Mouse (Mus musculus) forebrain, embryonic 11.5 days (tissue): ENCODE measurements around the gene Mbnl1. TPM values are rescaled to one million over a fixed set of nuclear protein-coding genes. Genes with fewer than 3 reads are reported as not detected.

ENCODE experiments used
- ATAC-seq: fragments of 200-750 bp; cut with Nextera tagmentation; replicated peaks from 2 replicates; pipeline ENCODE4 v1.8.0; 2017; ENCODE audit warnings: moderate TSS enrichment; ENCODE audit not compliant: low FRiP score
- DNase-seq: peaks from one replicate; pipeline ENCODE4 v3.0.0-alpha.2; 2017; ENCODE audit warnings: low spot score
- H3K27ac ChIP-seq: fragments of 300-500 bp; sonication (generic); 2 replicates; pipeline ENCODE4 v1.5.1; 2014; ENCODE audit warnings: low read depth, low read length
- H3K27me3 ChIP-seq: fragments of 300-500 bp; sonication (generic); 2 replicates; pipeline ENCODE4 v1.6.1; 2014; ENCODE audit warnings: mild to moderate bottlenecking, low read length, mixed read lengths; ENCODE audit not compliant: control insufficient read depth, insufficient read depth
- H3K36me3 ChIP-seq: fragments of 300-500 bp; sonication (generic); 2 replicates; pipeline ENCODE4 v1.6.1; 2014; ENCODE audit warnings: mild to moderate bottlenecking, low read length, moderate library complexity, mixed read lengths; ENCODE audit not compliant: control insufficient read depth, insufficient read depth
- H3K4me1 ChIP-seq: fragments of 300-500 bp; sonication (generic); replicated peaks from 2 replicates; pipeline ENCODE4 v1.6.1; 2014; ENCODE audit warnings: low read length, mixed read lengths; ENCODE audit not compliant: control insufficient read depth, insufficient read depth
- H3K4me2 ChIP-seq: fragments of 300-500 bp; sonication (generic); 2 replicates; pipeline ENCODE4 v1.6.1; 2014; ENCODE audit warnings: low read depth, mild to moderate bottlenecking, low read length, moderate library complexity, mixed read lengths; ENCODE audit not compliant: severe bottlenecking
- H3K4me3 ChIP-seq: fragments of 300-500 bp; sonication (generic); 2 replicates; pipeline ENCODE4 v1.5.1; 2014; ENCODE audit warnings: low read depth, low read length
- H3K9ac ChIP-seq: fragments of 300-500 bp; sonication (generic); 2 replicates; pipeline ENCODE4 v1.6.1; 2014; ENCODE audit warnings: low read length
- H3K9me3 ChIP-seq: fragments of 300-500 bp; sonication (generic); 2 replicates; pipeline ENCODE4 v1.6.1; 2016; ENCODE audit warnings: low read length, mixed read lengths; ENCODE audit not compliant: control insufficient read depth
- WGBS: fragments of 180-500 bp; shearing (Covaris S2); extraction: QIAGEN DNeasy Blood & Tissue Kit; methylation state at CpG from one replicate; pipeline ENCODE4 v1.1.7; 2014; 5-methylcytosine and 5-hydroxymethylcytosine counted together
- polyA plus RNA-seq: library from polyadenylated mRNA; unstranded; fragments of >200 nt; fragmentation: Nextera tagmentation; extraction: Ambion mirVana; gene quantifications from 2 replicates; pipeline ENCODE4 v1.2.1, GENCODE M21; 2014

Mbnl1 gene
- polyA plus RNA-seq, 1 experiment from 2014 or later: 46.8 TPM

GRCm38 (mm10) chr3:60582154-60582553, 109.5 kb downstream of the Mbnl1 start:
- H3K27me3 ChIP-seq: no peaks in the 10 kb centered on the region
- H3K4me1 ChIP-seq: no peaks in the 10 kb centered on the region; the same call in 1 of the 2 replicates
- no peaks in the 10 kb centered on the region for H3K36me3 ChIP-seq
- DNase-seq: no peak
- no peak overlapping the region for H3K4me3 ChIP-seq
- no peak overlapping the region for H3K27ac ChIP-seq
- no peak overlapping the region for H3K9ac ChIP-seq
- ATAC-seq: no peak
- 46% methylated on average over 3 of the region's 3 CpGs for WGBS
- H3K9me3 ChIP-seq: no peaks in the 10 kb centered on the region
- H3K4me2 ChIP-seq: no peak overlapping the region

DNA sequence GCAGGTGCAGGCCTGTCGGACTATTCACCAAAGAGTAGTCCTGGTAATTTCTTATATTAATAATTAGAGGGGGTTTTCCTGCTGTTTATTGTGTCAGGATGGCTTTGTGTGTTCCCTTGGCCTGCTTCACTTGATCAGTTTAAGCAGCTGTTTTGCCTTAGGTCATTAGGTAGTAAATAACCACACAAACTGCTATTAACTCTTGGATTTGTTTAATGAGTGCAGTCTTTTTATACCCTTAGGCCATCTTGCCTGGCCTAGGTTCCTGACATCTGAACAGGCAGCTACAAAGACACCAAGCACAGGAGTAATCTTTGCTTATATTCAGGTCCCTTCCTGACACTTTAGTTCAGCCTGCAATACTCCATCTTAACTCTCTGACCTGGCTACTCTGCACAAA, 110.0 kb downstream of the Mbnl1 start:
- Histone ChIP-seq H3K9me3 (no peaks in the 10 kb centered on the region), H3K4me2 (no peak overlapping the region)
- 41% methylated on average over 1 of the region's 1 CpGs for WGBS

GRCm38 (mm10) chr3:60584704-60585103, 112.1 kb downstream of the Mbnl1 start:
- no peak overlapping the region for H3K4me3 ChIP-seq
- H3K4me2 ChIP-seq: no peak overlapping the region
- no peak overlapping the region for H3K27ac ChIP-seq
- ATAC-seq (no peak), DNase-seq (no peak)
- 92% methylated on average over 3 of the region's 3 CpGs for WGBS
- H3K9me3 ChIP-seq: no peaks in the 10 kb centered on the region
- H3K9ac ChIP-seq: no peak overlapping the region
- H3K27me3 ChIP-seq: no peaks in the 10 kb centered on the region
- no peaks in the 10 kb centered on the region; the same call in 1 of the 2 replicates for H3K4me1 ChIP-seq
- no peaks in the 10 kb centered on the region for H3K36me3 ChIP-seq

More for the DNA sequence above, 110.0 kb downstream of the Mbnl1 start:
- Histone ChIP-seq H3K27ac (no peak overlapping the region), H3K36me3 (no peaks in the 10 kb centered on the region), H3K27me3 (no peaks in the 10 kb centered on the region), H3K9ac (no peak overlapping the region), H3K4me3 (no peak overlapping the region), H3K4me1 (no peaks in the 10 kb centered on the region; the same call in 1 of the 2 replicates)
- DNase-seq: no peak
- ATAC-seq: no peak; the same call in 1 of the 2 replicates

DNA sequence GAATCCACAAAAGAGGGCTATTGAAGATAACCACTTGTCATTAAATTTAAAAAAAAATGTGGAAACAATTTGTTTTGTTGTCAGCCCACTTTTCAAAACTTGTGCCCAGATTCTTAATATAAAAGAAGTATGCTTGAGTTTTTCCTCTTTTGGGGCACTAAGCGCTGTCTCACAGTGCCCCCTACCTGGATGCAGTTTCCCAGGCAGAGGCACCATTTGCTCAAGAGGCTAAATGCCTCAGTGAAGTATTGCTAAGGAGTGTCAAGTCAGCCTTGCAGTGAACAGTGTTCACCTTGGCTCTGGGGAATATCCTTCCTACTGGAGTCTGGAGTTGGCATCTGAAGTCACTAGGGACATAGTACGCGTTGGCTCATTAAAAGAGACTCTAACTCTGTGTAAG, 113.4 kb downstream of the Mbnl1 start:
- WGBS: 87% methylated on average over 3 of the region's 3 CpGs

GRCm38 (mm10) chr3:60587149-60587548, 114.5 kb downstream of the Mbnl1 start:
- no peak overlapping the region for H3K4me2 ChIP-seq
- DNase-seq: no peak
- no peak overlapping the region for H3K4me3 ChIP-seq
- ATAC-seq: no peak
- H3K9me3 ChIP-seq: no peaks in the 10 kb centered on the region
- H3K27ac ChIP-seq: no peak overlapping the region
- no peaks in the 10 kb centered on the region for H3K27me3 ChIP-seq
- no peaks in the 10 kb centered on the region for H3K36me3 ChIP-seq
- 78% methylated on average over 4 of the region's 4 CpGs for WGBS
- no peak overlapping the region for H3K9ac ChIP-seq
- H3K4me1 ChIP-seq: no peaks in the 10 kb centered on the region; the same call in 1 of the 2 replicates

More for the DNA sequence above, 113.4 kb downstream of the Mbnl1 start:
- Histone ChIP-seq H3K4me1 (no peaks in the 10 kb centered on the region; the same call in 1 of the 2 replicates), H3K36me3 (no peaks in the 10 kb centered on the region), H3K27me3 (no peaks in the 10 kb centered on the region), H3K9ac (no peak overlapping the region), H3K4me3 (no peak overlapping the region), H3K4me2 (no peak overlapping the region), H3K9me3 (no peaks in the 10 kb centered on the region), H3K27ac (no peak overlapping the region)
- ATAC-seq: no peak
- no peak for DNase-seq

DNA sequence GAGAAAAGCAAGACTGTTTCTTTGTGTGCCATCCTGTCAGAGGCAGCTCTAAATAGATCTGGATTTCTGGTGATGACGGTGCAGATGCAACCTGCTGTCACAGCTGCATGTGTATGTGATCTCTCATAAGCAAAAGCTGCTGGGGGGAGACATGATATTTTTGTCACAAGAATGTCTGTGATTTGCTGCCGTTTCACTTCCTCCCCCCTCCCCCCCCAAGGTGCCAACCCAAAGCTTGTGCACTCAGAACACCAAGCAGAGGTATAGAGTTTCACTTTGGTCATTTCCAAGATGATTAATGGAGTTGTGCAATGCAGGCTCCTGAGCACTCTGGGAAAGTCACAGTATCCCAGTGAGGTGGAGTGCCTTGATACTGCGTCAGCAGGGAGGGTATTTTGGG, 116.7 kb downstream of the Mbnl1 start:
- H3K9ac ChIP-seq: no peak overlapping the region
- no peaks in the 10 kb centered on the region for H3K36me3 ChIP-seq
- WGBS: 88% methylated on average over 3 of the region's 3 CpGs
- no peaks in the 10 kb centered on the region for H3K9me3 ChIP-seq
- no peak for DNase-seq
- no peak overlapping the region for H3K4me2 ChIP-seq
- no peak for ATAC-seq
- H3K4me1 ChIP-seq: no peaks in the 10 kb centered on the region; the same call in 1 of the 2 replicates
- H3K27me3 ChIP-seq: no peaks in the 10 kb centered on the region
- no peak overlapping the region for H3K27ac ChIP-seq
- no peak overlapping the region for H3K4me3 ChIP-seq

DNA sequence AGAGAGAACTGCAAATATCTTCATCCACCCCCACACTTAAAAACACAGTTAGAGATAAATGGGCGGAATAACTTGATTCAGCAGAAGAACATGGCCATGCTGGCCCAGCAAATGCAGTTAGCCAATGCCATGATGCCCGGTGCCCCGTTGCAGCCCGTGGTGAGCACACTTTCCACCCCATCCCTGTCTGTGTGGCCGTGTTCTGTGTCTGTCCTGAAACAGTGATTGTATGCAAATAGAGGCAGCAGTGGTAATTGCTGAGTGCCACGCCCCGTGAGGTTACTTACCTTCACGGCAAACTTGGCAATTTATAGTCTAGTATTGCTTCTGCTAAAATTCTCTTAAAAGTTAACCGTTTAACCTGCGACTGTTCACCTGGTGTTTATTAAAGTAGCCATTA, 123.0 kb downstream of the Mbnl1 start:
- no peak overlapping the region for H3K4me2 ChIP-seq
- H3K9me3 ChIP-seq: no peaks in the 10 kb centered on the region
- DNase-seq (no peak), ATAC-seq (no peak)
- no peaks in the 10 kb centered on the region for H3K36me3 ChIP-seq
- no peak overlapping the region for H3K9ac ChIP-seq
- no peak overlapping the region for H3K4me3 ChIP-seq
- H3K4me1 ChIP-seq: no peaks in the 10 kb centered on the region
- 94% methylated on average over 10 of the region's 10 CpGs for WGBS
- no peak overlapping the region for H3K27ac ChIP-seq
- H3K27me3 ChIP-seq: no peaks in the 10 kb centered on the region

- H3K36me3 ChIP-seq: no peaks in the 10 kb centered on the region
- ATAC-seq (no peak), DNase-seq (no peak)
- H3K4me3 ChIP-seq: no peak overlapping the region
- 78% methylated on average over 4 of the region's 4 CpGs for WGBS
- H3K4me2 ChIP-seq: no peak overlapping the region
- no peaks in the 10 kb centered on the region for H3K27me3 ChIP-seq
- no peaks in the 10 kb centered on the region for H3K4me1 ChIP-seq
- H3K9me3 ChIP-seq: no peaks in the 10 kb centered on the region
- no peak overlapping the region for H3K9ac ChIP-seq
- H3K27ac ChIP-seq: no peak overlapping the region
Observed at GRCm38 (mm10) chr3:60596985-60597384, 124.4 kb downstream of the Mbnl1 start.

DNA sequence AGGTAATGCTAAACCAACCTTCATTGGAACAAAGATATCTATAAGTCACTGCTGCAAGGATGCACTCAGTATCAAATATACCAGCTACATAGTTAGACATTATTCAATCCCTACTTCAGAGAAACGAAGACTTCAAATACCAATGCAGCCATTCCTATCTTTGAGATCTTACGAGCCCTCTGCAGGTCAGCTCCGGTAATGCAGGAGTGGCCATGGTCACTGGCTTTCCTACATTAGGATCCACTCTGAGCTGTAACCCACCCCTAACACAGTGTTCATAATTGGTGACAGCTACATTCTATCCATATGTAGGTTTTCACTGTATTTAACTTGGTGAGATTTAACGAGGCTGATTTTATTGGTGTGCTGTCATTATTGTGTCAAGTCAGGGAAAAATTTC, 129.1 kb downstream of the Mbnl1 start:
- peak; percentile 53; the same call in 1 of the 2 replicates for ATAC-seq
- Histone ChIP-seq H3K4me2 (no peak overlapping the region), H3K27me3 (no peaks in the 10 kb centered on the region), H3K27ac (no peak overlapping the region), H3K36me3 (no peaks in the 10 kb centered on the region), H3K4me1 (no peaks in the 10 kb centered on the region), H3K9ac (no peak overlapping the region), H3K4me3 (no peak overlapping the region), H3K9me3 (no peaks in the 10 kb centered on the region)
- 26% methylated on average over 4 of the region's 4 CpGs for WGBS
- DNase-seq: peak; percentile 78
